Mouse (Mus musculus) heart, embryonic 14.5 days (tissue): Measurements from ENCODE around the gene Nup35. TPM values are rescaled to one million over a fixed set of nuclear protein-coding genes. Genes with fewer than 3 reads are reported as not detected.

ENCODE experiments used
- ATAC-seq: fragments of 200-750 bp; cut with Nextera tagmentation; 2 replicates; pipeline ENCODE4 v1.8.0; 2017; ENCODE audit warnings: low read depth, moderate TSS enrichment; ENCODE audit not compliant: insufficient number of reproducible peaks, insufficient read depth, low FRiP score
- H3K27ac ChIP-seq, 2 experiments: fragments of 200-500 bp in 1 of 2; fragments of 300-500 bp in 1 of 2; sonication (generic) in 1 of 2; replicated peaks in 1 of 2; 2 replicates each; pipeline ENCODE4 v1.5.1; 2012 to 2014; ENCODE audit warnings: low read depth in 2 of 2, low read length in 2 of 2, control low read depth in 1 of 2, mild to moderate bottlenecking in 1 of 2, mixed read lengths in 1 of 2; ENCODE audit not compliant: control insufficient read depth in 1 of 2, insufficient read depth in 1 of 2
- H3K27me3 ChIP-seq: fragments of 300-500 bp; sonication (generic); 2 replicates; pipeline ENCODE4 v1.6.1; 2014; ENCODE audit warnings: mild to moderate bottlenecking, low read length, control low read depth; ENCODE audit not compliant: control insufficient read depth, insufficient read depth
- H3K36me3 ChIP-seq: fragments of 300-500 bp; sonication (generic); 2 replicates; pipeline ENCODE4 v1.6.1; 2014; ENCODE audit warnings: mild to moderate bottlenecking, control low read depth, low read length, mixed read lengths; ENCODE audit not compliant: control insufficient read depth, insufficient read depth
- H3K4me1 ChIP-seq, 2 experiments: fragments of 200-500 bp in 1 of 2; fragments of 300-500 bp in 1 of 2; sonication (generic) in 1 of 2; 2 replicates each; pipeline ENCODE4 v1.6.1; 2012 to 2014; ENCODE audit warnings: low read length in 2 of 2, control low read depth in 1 of 2, mixed read lengths in 1 of 2; ENCODE audit not compliant: control insufficient read depth in 2 of 2, insufficient read depth in 2 of 2
- H3K4me2 ChIP-seq: fragments of 300-500 bp; sonication (generic); 2 replicates; pipeline ENCODE4 v1.6.1; 2014; ENCODE audit warnings: mild to moderate bottlenecking, low read length
- H3K4me3 ChIP-seq, 2 experiments: fragments of 200-500 bp in 1 of 2; fragments of 300-500 bp in 1 of 2; sonication (generic) in 1 of 2; 2 replicates each; pipeline ENCODE4 v1.5.1; 2012 to 2014; ENCODE audit warnings: low read length in 2 of 2, mild to moderate bottlenecking in 2 of 2, control low read depth in 1 of 2, low read depth in 1 of 2, moderate library complexity in 1 of 2; ENCODE audit not compliant: control insufficient read depth in 1 of 2, insufficient read depth in 1 of 2
- H3K9ac ChIP-seq: fragments of 300-500 bp; sonication (generic); 2 replicates; pipeline ENCODE4 v1.6.1; 2014; ENCODE audit warnings: mild to moderate bottlenecking, low read length
- H3K9me3 ChIP-seq: fragments of 300-500 bp; sonication (generic); 2 replicates; pipeline ENCODE4 v1.6.1; 2016; ENCODE audit warnings: low read length, control low read depth; ENCODE audit not compliant: control insufficient read depth
- WGBS: fragments of 180-500 bp; shearing (Covaris S2); extraction: QIAGEN DNeasy Blood & Tissue Kit; methylation state at CpG from one replicate; pipeline ENCODE4 v1.1.7; 2014; 5-methylcytosine and 5-hydroxymethylcytosine counted together
- microRNA counts: library from miRNA; unstranded; fragments of <30 nt; microRNA quantifications from one replicate; lab custom pipeline; 2016
- microRNA-seq: library from miRNA; unstranded; fragments of <30 nt; microRNA quantifications from one replicate; pipeline ENCODE4, GENCODE M21; 2016
- polyA plus RNA-seq: library from polyadenylated mRNA; unstranded; fragments of >200 nt; fragmentation: Nextera tagmentation; extraction: Ambion mirVana; gene quantifications from 2 replicates; pipeline ENCODE4 v1.2.1, GENCODE M21; 2014

Gene Nup35
- polyA plus RNA-seq, 1 experiment from 2014 or later = 20.6 TPM

GRCm38 (mm10) chr2:80678803-80679202 is 61.8 kb downstream of the Nup35 start:
- no peaks in the 10 kb centered on the region for H3K36me3 ChIP-seq
- WGBS = 68% methylated on average over 8 of the region's 8 CpGs

DNA sequence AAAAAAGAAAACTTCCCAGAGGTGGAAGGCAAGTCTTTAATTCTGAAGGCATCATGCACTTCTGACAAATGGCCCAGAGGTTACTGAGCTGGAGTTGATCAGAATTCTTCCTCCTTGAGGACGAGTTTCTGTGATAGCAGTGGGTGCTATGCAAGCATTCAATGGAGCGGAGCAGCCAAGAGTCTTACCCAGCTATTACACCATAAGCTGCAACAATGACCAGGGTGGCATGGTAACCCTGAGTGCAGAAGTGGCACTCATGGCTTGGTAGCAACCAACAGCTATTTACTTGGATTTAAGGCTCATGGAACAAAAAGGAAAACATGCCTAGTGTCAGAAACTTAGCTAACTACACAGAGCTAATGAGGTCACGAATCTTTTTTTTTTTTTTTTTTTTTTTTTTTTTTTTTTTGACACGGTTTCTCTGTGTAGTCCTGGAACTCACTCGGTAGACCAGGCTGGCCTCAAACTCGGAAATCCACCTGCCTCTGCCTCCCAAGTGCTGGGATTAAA is 66.7 kb downstream of the Nup35 start:
- Histone ChIP-seq H3K36me3 (no peaks in the 10 kb centered on the region), H3K27ac (no peak overlapping the region), H3K27me3 (no peaks in the 10 kb centered on the region), H3K4me3 (no peak overlapping the region), H3K4me1 (no peaks in the 10 kb centered on the region), H3K9ac (no peak overlapping the region), H3K9me3 (0 out of 2 replicates have a peak, but pooled peaks cover 2% of the 10 kb centered on the region), H3K4me2 (no peak overlapping the region)
- WGBS = 76% methylated on average over 6 of the region's 6 CpGs
- ATAC-seq = no peak

More at GRCm38 (mm10) chr2:80678803-80679202, 61.8 kb downstream of the Nup35 start:
- Histone ChIP-seq H3K4me3 (no peak overlapping the region), H3K9me3 (0 out of 2 replicates have a peak, but pooled peaks cover 2% of the 10 kb centered on the region), H3K27ac (no peak overlapping the region), H3K4me1 (no peaks in the 10 kb centered on the region), H3K9ac (no peak overlapping the region), H3K4me2 (no peak overlapping the region), H3K27me3 (no peaks in the 10 kb centered on the region)
- no peak for ATAC-seq

GRCm38 (mm10) chr2:80684396-80685071 is 67.5 kb downstream of the Nup35 start:
- Histone ChIP-seq H3K36me3 (no peaks in the 10 kb centered on the region), H3K4me2 (no peak overlapping the region), H3K27me3 (no peaks in the 10 kb centered on the region), H3K4me1 (no peaks in the 10 kb centered on the region), H3K27ac (no peak overlapping the region), H3K4me3 (no peak overlapping the region), H3K9ac (no peak overlapping the region), H3K9me3 (0 out of 2 replicates have a peak, but pooled peaks cover 2% of the 10 kb centered on the region)
- WGBS = 75% methylated on average over 6 of the region's 6 CpGs
- ATAC-seq = no peak

DNA sequence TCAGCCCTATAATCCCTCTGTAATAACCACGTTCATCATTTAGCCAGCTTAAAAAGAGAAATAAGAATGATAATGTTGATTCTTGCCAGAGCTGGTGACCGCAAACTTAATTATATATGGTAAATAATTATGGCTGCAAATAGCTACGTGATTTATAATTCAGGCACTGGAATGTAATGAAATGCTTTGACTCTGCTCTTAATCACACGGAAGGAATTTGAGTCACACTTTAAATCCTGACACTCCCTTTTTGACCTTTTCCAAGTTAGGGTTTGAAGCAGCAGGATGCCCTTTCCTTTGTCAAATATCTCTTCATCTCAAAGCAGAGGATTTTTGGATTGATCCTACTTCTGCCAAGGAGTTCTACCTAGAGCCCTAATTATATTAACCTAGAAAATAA is 71.2 kb downstream of the Nup35 start:
- ATAC-seq = no peak
- H3K4me3 ChIP-seq = no peak overlapping the region
- 67% methylated on average over 4 of the region's 4 CpGs for WGBS

GRCm38 (mm10) chr2:80707429-80707828 is 90.4 kb downstream of the Nup35 start:
- Histone ChIP-seq H3K4me3 (no peak overlapping the region), H3K27ac (no peak overlapping the region), H3K9ac (no peak overlapping the region), H3K4me1 (no peaks in the 10 kb centered on the region), H3K9me3 (no peaks in the 10 kb centered on the region), H3K36me3 (no peaks in the 10 kb centered on the region), H3K27me3 (no peaks in the 10 kb centered on the region), H3K4me2 (no peak overlapping the region)
- WGBS = 77% methylated on average over 1 of the region's 1 CpGs
- ATAC-seq = no peak

More for the DNA sequence above, 71.2 kb downstream of the Nup35 start:
- Histone ChIP-seq H3K9ac (no peak overlapping the region), H3K27me3 (no peaks in the 10 kb centered on the region), H3K9me3 (no peaks in the 10 kb centered on the region), H3K36me3 (no peaks in the 10 kb centered on the region), H3K27ac (no peak overlapping the region), H3K4me1 (no peaks in the 10 kb centered on the region), H3K4me2 (no peak overlapping the region)

MicroRNAs encoded within 50 kb of the gene (microRNA counts, 519-probe panel; counts per million panel counts)
- 322 counts per million, percentile 70 among the panel's probes with 10 or more counts for microRNA mmu-miR-684 (lab: Ali Mortazavi, UCI)

Small RNA genes lying within 50 kb of the gene (microRNA-seq; reads per million reads assigned to microRNA genes)
- gene Mir684-1 = not detected

Other genes starting within 250 kb of the Nup35 start
- 6.6 and 6.8 TPM in 2 replicates for gene Frzb, start 169.6 kb upstream of the Nup35 start, polyA plus RNA-seq
- gene Nckap1, start 35.9 kb upstream of the Nup35 start, polyA plus RNA-seq = 48.4 and 54.2 TPM in 2 replicates
- gene Dusp19, start 191 bp upstream of the Nup35 start, polyA plus RNA-seq = 12.5 and 14.0 TPM in 2 replicates